In genomic region chr13:44869418-44870119, GRCm38 (mm10) we compare ENCODE assay signal across 8 mouse cellular contexts.
A peak's percentile ranks its signal among the peaks of the same experiment; 100 is the strongest.
DNase-seq lines count a peak whose midpoint lies in the region; ATAC-seq and TF ChIP-seq lines count a peak whose summit lies in the region.
"Not testable (repeated sequence)": the region's sequence is repeated elsewhere in the genome, so short reads cannot be mapped to it uniquely, and the experiment has no call there.

No protein-coding gene starts in this region.

- peak; percentile 100 for ATAC-seq in forebrain, embryonic 11.5 days (replicated peaks; ENCODE audit: low FRiP score)
- peak; percentile 100 for ATAC-seq in heart, embryonic 16.5 days (replicated peaks; ENCODE audit: extremely low read depth, insufficient read depth, low FRiP score)
- peak; percentile 100 for ATAC-seq in liver, embryonic 11.5 days (replicated peaks; ENCODE audit: low FRiP score)

- not testable (repeated sequence) for H3K9me3 ChIP-seq in forebrain, embryonic 11.5 days (ENCODE audit: control insufficient read depth, low read length); heart, embryonic 16.5 days (replicated peaks; ENCODE audit: control insufficient read depth, low read length); liver, embryonic 11.5 days (ENCODE audit: control insufficient read depth, low read length)

- not testable (repeated sequence) for H3K79me3 ChIP-seq in C2C12 (ENCODE audit: low read depth)

- peak; percentile 55 for DNase-seq in brain, embryonic 18.5 days (ENCODE audit: low read depth, low spot score)
- DNase-seq in forebrain, embryonic 11.5 days (ENCODE audit: low spot score): peak; percentile 100
- peak; percentile 100 for DNase-seq in kidney, postnatal 14 days
- peak; percentile 100 for DNase-seq in liver, embryonic 11.5 days (ENCODE audit: low spot score)
- DNase-seq in naive thymus-derived CD4-positive, alpha-beta T cell, adult 2 months (ENCODE audit: low read depth): peak; percentile 100
- DNase-seq in splenic B cell, adult 2 months (ENCODE audit: low read depth, low spot score): peak; percentile 98

- not testable (repeated sequence) for H3K27ac ChIP-seq in forebrain, embryonic 11.5 days (ENCODE audit: low read depth, low read length); heart, embryonic 16.5 days (ENCODE audit: low read length); liver, embryonic 11.5 days (ENCODE audit: low read depth, low read length)

- H3K36me3 ChIP-seq in C2C12 (ENCODE audit: control insufficient read depth, insufficient read depth); forebrain, embryonic 11.5 days (ENCODE audit: control insufficient read depth, insufficient read depth, low read length); heart, embryonic 16.5 days (ENCODE audit: control insufficient read depth, insufficient read depth); liver, embryonic 11.5 days (ENCODE audit: control insufficient read depth, insufficient read depth, low read length); splenic B cell, adult 2 months (ENCODE audit: control insufficient read depth, insufficient read depth, low read length, poor library complexity, severe bottlenecking): not testable (repeated sequence)

- H3K79me2 ChIP-seq in C2C12 (ENCODE audit: control insufficient read depth, insufficient read depth): not testable (repeated sequence)

- not testable (repeated sequence) for H3K4me2 ChIP-seq in forebrain, embryonic 11.5 days (ENCODE audit: low read depth, low read length, severe bottlenecking); heart, embryonic 16.5 days (ENCODE audit: low read depth, low read length); liver, embryonic 11.5 days

- TF ChIP-seq CTCF in C2C12 (IDR thresholded peaks at IDR 0.05; ENCODE audit: control insufficient read depth, insufficient read depth, insufficient read length): not testable (repeated sequence)

- H3K27me3 ChIP-seq in C2C12 (ENCODE audit: control insufficient read depth, insufficient read depth, insufficient read length); forebrain, embryonic 11.5 days (ENCODE audit: control insufficient read depth, insufficient read depth, low read length); heart, embryonic 16.5 days (ENCODE audit: control insufficient read depth, insufficient read depth, low read length); liver, embryonic 11.5 days (replicated peaks; ENCODE audit: control insufficient read depth, insufficient read depth, low read length); splenic B cell, adult 2 months (ENCODE audit: control insufficient read depth, insufficient read depth, low read length, poor library complexity, severe bottlenecking): not testable (repeated sequence)

- not testable (repeated sequence) for H3K4me3 ChIP-seq in C2C12 (ENCODE audit: insufficient read depth, poor library complexity, severe bottlenecking); forebrain, embryonic 11.5 days (ENCODE audit: low read depth, low read length); heart, embryonic 16.5 days (ENCODE audit: low read length); liver, embryonic 11.5 days (ENCODE audit: low read depth, low read length)

- H3K4me1 ChIP-seq in forebrain, embryonic 11.5 days (replicated peaks; ENCODE audit: control insufficient read depth, insufficient read depth, low read length); liver, embryonic 11.5 days (replicated peaks; ENCODE audit: control insufficient read depth, insufficient read depth, low read length): not testable (repeated sequence)
- peaks cover 23% of the 10 kb centered on the region for H3K4me1 ChIP-seq in heart, embryonic 16.5 days (ENCODE audit: control insufficient read depth, insufficient read depth, low read length)

- 77% methylated on average over 47 of the region's 47 CpGs for whole genome bisulfite sequencing in forebrain, embryonic 11.5 days
- WGBS in heart, embryonic 16.5 days: 76% methylated on average over 47 of the region's 47 CpGs
- WGBS in liver, embryonic 11.5 days: 73% methylated on average over 47 of the region's 47 CpGs

- H3K9ac ChIP-seq in forebrain, embryonic 11.5 days (ENCODE audit: low read length); heart, embryonic 16.5 days (ENCODE audit: low read length); liver, embryonic 11.5 days (ENCODE audit: low read depth, low read length): not testable (repeated sequence)

- H3ac ChIP-seq in C2C12 (ENCODE audit: control insufficient read depth, insufficient read length, low read depth): not testable (repeated sequence)

TF ChIP-seq in C2C12, 6 proteins besides CTCF, POLR2A, EP300 and RAD21:
- peak; percentile 43 for TF ChIP-seq CEBPB (IDR thresholded peaks at IDR 0.05; ENCODE audit: low read depth)
- peak; percentile 17 for TF ChIP-seq MAX (IDR thresholded peaks at IDR 0.05)
TF ChIP-seq in C2C12: peak in this region for 2; not testable (repeated sequence) for 4.
